Mouse (Mus musculus) limb, embryonic 10.5 days (tissue): ENCODE measurements around the gene Rgs11. TPM values are rescaled to one million over a fixed set of nuclear protein-coding genes. Genes with fewer than 3 reads are reported as not detected.

Experiments
- polyA plus RNA-seq: library from polyadenylated mRNA; unstranded; fragments of >200 nt; fragmentation: Nextera tagmentation; extraction: Ambion mirVana; gene quantifications from 2 replicates; pipeline ENCODE4 v1.2.1, GENCODE M21; 2016

The Rgs11 gene
- polyA plus RNA-seq, 1 experiment from 2014 or later: 1.3 TPM

Other genes with a start within 250 kb of the Rgs11 start
- 38.7 and 38.9 TPM in 2 replicates for gene Capn15, start 217.2 kb upstream of the Rgs11 start, polyA plus RNA-seq
- gene Rab11fip3, start 133.4 kb upstream of the Rgs11 start, polyA plus RNA-seq: 20.9 and 22.1 TPM in 2 replicates
- gene Decr2, start 112.6 kb upstream of the Rgs11 start, polyA plus RNA-seq: 23.0 and 26.3 TPM in 2 replicates
- gene Nme4, start 107.3 kb upstream of the Rgs11 start, polyA plus RNA-seq: 163 and 186 TPM in 2 replicates
- 0.53 and 0.56 TPM in 2 replicates for gene Tmem8, start 89.7 kb upstream of the Rgs11 start, polyA plus RNA-seq
- 302 and 336 TPM in 2 replicates for gene Mrpl28, start 79.5 kb upstream of the Rgs11 start, polyA plus RNA-seq
- 11.5 and 14.2 TPM in 2 replicates for gene Axin1, start 64.3 kb upstream of the Rgs11 start, polyA plus RNA-seq
- gene Pdia2, start 3.9 kb upstream of the Rgs11 start, polyA plus RNA-seq: 0.53 and 0.58 TPM in 2 replicates
- 2.0 and 4.2 TPM in 2 replicates for gene Arhgdig, start 4.8 kb downstream of the Rgs11 start, polyA plus RNA-seq
- gene Fam234a, start 41.3 kb downstream of the Rgs11 start, polyA plus RNA-seq: 21.5 and 28.0 TPM in 2 replicates
- gene Luc7l, start 49.9 kb downstream of the Rgs11 start, polyA plus RNA-seq: 136 and 137 TPM in 2 replicates
- gene Neurl1b, start 211.9 kb downstream of the Rgs11 start, polyA plus RNA-seq: 0.05 and 0.10 TPM in 2 replicates